Mouse (Mus musculus) kidney, postnatal 10 days (tissue): ENCODE measurements around the gene Gm10801.
"Not testable (repeated sequence)": the region's sequence is repeated elsewhere in the genome, so short reads cannot be mapped to it uniquely, and the experiment has no call there.

Source experiments
- DNase-seq: peaks from one replicate; pipeline ENCODE4 v3.0.0; 2021; ENCODE audit warnings: mixed read lengths

Gm10801 gene

GRCm38 (mm10) chr2:98661937-98662336, at the start of gene Gm10801:
TSS of gene Gm10801 (plus strand) at chr2:98662237.
- not testable (repeated sequence) for DNase-seq

GRCm38 (mm10) chr2:98667201-98667600, 5.2 kb downstream of the Gm10801 start, which contains the start of gene Gm10800:
TSS of gene Gm10800 (minus strand) at chr2:98667301.
- not testable (repeated sequence) for DNase-seq

DNA sequence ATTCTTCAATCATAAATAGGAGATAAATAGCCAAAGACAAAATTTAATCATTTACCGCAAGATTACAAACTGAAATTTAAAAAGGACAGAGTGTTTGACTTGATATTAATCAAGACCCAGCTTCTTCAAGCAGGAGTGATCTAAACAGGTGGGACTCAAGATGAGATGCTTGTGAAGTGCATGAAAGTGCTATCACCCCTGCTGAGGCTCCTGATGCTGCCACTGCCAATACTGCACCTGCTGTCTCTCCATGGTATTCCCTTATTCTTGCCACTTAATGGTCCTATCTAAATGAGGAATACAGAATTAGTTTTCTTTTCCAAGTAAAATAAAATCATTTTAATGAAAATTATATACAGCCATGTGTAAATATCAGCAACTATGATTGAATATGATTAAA, 35.5 kb downstream of the Gm10801 start:
- no peak for DNase-seq
